Mouse (Mus musculus) ES-E14 (cell line): ENCODE results near the gene Kcnj16. TPM values are rescaled to one million over a fixed set of nuclear protein-coding genes. Genes with fewer than 3 reads are reported as not detected.

Experiments used
- DNase-seq: peaks from one replicate; pipeline ENCODE4 v3.0.0-alpha.2; 2013; ENCODE audit warnings: low read depth, low spot score
- H3K27ac ChIP-seq: 2 replicates; pipeline ENCODE4 v1.5.1; 2012; ENCODE audit warnings: low read depth, mild to moderate bottlenecking, low read length, moderate library complexity, mixed read lengths; ENCODE audit not compliant: poor library complexity, insufficient read depth, severe bottlenecking
- H3K36me3 ChIP-seq: 2 replicates; pipeline ENCODE4 v1.6.1; 2012; ENCODE audit warnings: mild to moderate bottlenecking, low read length, moderate library complexity, mixed read lengths; ENCODE audit not compliant: control insufficient read depth, poor library complexity, insufficient read depth, severe bottlenecking
- H3K4me1 ChIP-seq, 2 experiments: fragments of 150-350 bp in 1 of 2; sonication (generic) in 1 of 2; 2 replicates each; pipeline ENCODE4 v1.6.1; 2012; ENCODE audit warnings: low read length in 2 of 2, mild to moderate bottlenecking in 1 of 2, mixed read lengths in 1 of 2; ENCODE audit not compliant: control insufficient read depth in 2 of 2, insufficient read depth in 2 of 2, poor library complexity in 1 of 2
- H3K4me3 ChIP-seq, 2 experiments: fragments of 150-350 bp in 1 of 2; sonication (generic) in 1 of 2; 2 replicates each; pipeline ENCODE4 v1.5.1; 2012; ENCODE audit warnings: low read length in 2 of 2, low read depth in 1 of 2, mild to moderate bottlenecking in 1 of 2, mixed read lengths in 1 of 2; ENCODE audit not compliant: insufficient read depth in 1 of 2, poor library complexity in 1 of 2, severe bottlenecking in 1 of 2
- H3K9ac ChIP-seq: 2 replicates; pipeline ENCODE4 v1.6.1; 2012; ENCODE audit warnings: low read depth, mild to moderate bottlenecking, low read length, mixed read lengths; ENCODE audit not compliant: poor library complexity, insufficient read depth, severe bottlenecking
- H3K9me3 ChIP-seq: fragments of 150-350 bp; sonication (generic); 2 replicates; pipeline ENCODE4 v1.6.1; 2012; ENCODE audit warnings: low read depth, mild to moderate bottlenecking, low read length; ENCODE audit not compliant: control insufficient read depth, insufficient read depth
- CHD2 ChIP-seq: IDR thresholded peaks from 2 replicates; pipeline ENCODE4 v1.6.1; 2014; ENCODE audit warnings: mild to moderate bottlenecking, low read depth, low read length, inconsistent platforms
- HCFC1 ChIP-seq: IDR thresholded peaks from 2 replicates; pipeline ENCODE4 v1.6.1; 2012; ENCODE audit warnings: low read length, inconsistent platforms, borderline replicate concordance; ENCODE audit not compliant: insufficient read depth
- MAFK ChIP-seq: IDR thresholded peaks from 2 replicates; pipeline ENCODE4 v1.6.1; 2014; ENCODE audit warnings: mild to moderate bottlenecking, low read depth, low read length, inconsistent platforms; ENCODE audit not compliant: insufficient read depth
- ZC3H11A ChIP-seq: IDR thresholded peaks from 2 replicates; pipeline ENCODE4 v1.6.1; 2012; ENCODE audit warnings: low read depth, mild to moderate bottlenecking, inconsistent platforms, low read length, borderline replicate concordance
- ZNF384 ChIP-seq: IDR thresholded peaks from 2 replicates; pipeline ENCODE4 v1.6.1; 2012; ENCODE audit warnings: low read depth, low read length, inconsistent platforms
- in situ Hi-C, 2 experiments: fragments of 600-800 bp; cut with MboI; formaldehyde crosslinking; loops; one replicate each; pipeline ENCODE4 v1.15.1; 2025; ENCODE audit warnings: low sequenced_read_pairs in 2 of 2, inconsistent platforms in 1 of 2; ENCODE audit not compliant: unreplicated experiment in 2 of 2
- total RNA-seq: library from RNA; depleted of rRNA; stranded (reverse); fragments of 300-350 nt; gene quantifications from 2 replicates; pipeline ENCODE4 v1.2.3, GENCODE M21; 2012

The Kcnj16 gene
- total RNA-seq, 1 experiment, result not detected

DNA sequence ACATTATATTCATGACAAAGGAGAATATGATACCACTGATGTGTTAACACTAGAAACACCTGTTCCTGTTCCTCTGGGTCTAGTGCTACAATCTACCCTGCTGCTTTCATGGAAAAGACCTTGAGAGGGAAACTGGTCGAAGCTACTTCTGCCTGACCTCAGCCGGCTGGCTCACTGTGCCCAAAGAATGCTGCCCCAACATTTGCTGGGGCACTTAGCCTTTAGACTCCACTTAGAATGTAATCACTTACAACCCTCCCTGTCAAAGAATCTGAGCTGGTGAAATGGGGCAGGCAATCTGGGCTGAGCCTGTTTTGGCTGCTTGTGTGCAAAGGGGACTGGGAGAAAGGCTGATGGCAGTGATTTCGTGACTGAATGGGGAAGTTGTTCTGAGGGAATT is 18.1 kb downstream of the Kcnj16 start:
- H3K4me1 ChIP-seq, result no peaks in the 10 kb centered on the region
- no peak overlapping the region for H3K9ac ChIP-seq
- H3K4me3 ChIP-seq, result no peak overlapping the region
- no peaks in the 10 kb centered on the region for H3K9me3 ChIP-seq
- in situ Hi-C loops, result no loop called here
- H3K36me3 ChIP-seq, result no peaks in the 10 kb centered on the region
- peak; percentile 9 for DNase-seq
- TF ChIP-seq ZC3H11A (no peak), HCFC1 (no peak), ZNF384 (no peak), MAFK (no peak), CHD2 (no peak)
- no peak overlapping the region for H3K27ac ChIP-seq

DNA sequence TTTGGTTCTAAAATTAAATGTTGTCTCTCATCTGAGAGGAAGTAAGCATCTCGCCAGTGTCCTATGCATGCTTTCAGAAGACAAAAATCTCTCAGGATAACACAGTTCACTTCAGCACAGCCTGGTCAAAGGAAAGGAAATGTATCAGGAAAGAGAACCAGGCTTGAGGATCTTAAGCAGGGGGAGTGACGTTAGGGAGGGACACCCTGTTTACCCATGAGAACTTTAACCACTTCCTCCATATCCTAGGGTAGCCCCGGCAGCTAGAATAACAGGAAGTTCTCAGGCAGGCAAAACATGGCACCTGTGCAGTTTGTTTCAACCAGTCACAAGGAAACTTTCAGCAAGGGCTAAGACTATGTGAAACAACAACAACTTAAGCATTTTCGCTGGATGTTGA is 25.8 kb downstream of the Kcnj16 start:
- Histone ChIP-seq H3K27ac (no peak overlapping the region), H3K9ac (no peak overlapping the region), H3K9me3 (no peaks in the 10 kb centered on the region), H3K4me1 (no peaks in the 10 kb centered on the region), H3K4me3 (no peak overlapping the region), H3K36me3 (no peaks in the 10 kb centered on the region)
- TF ChIP-seq HCFC1 (no peak), MAFK (no peak), ZC3H11A (no peak), ZNF384 (no peak), CHD2 (no peak)
- in situ Hi-C loops, result no loop called here
- no peak for DNase-seq

DNA sequence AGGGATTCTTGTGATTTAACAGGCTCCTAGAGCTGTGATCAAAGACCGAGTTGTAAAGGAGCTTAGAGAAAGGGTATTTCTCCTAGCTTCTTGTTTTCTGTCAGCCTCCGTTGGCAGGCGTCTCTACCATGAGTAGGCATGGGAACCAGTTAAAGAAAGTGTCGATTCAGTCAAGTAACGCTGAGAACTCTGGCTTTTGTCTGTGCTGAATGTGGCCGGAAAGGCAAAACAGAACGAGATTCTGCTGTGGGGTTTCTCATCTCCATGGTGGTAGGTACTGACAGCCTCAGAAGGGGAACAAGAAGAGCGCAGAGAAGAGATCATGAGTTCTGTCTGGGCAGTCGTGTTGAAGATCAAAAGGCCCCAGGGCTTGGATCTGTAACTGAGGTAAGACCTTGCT is 29.4 kb downstream of the Kcnj16 start:
- DNase-seq, result no peak
- TF ChIP-seq MAFK, result no peak
- TF ChIP-seq ZNF384, result no peak
- TF ChIP-seq ZC3H11A, result no peak
- no peak for TF ChIP-seq CHD2
- no peak for TF ChIP-seq HCFC1
- no peak overlapping the region for H3K27ac ChIP-seq
- H3K9me3 ChIP-seq, result no peaks in the 10 kb centered on the region
- no peaks in the 10 kb centered on the region for H3K36me3 ChIP-seq
- in situ Hi-C loops, result no loop called here
- no peak overlapping the region for H3K4me3 ChIP-seq
- H3K9ac ChIP-seq, result no peak overlapping the region
- H3K4me1 ChIP-seq, result no peaks in the 10 kb centered on the region

DNA sequence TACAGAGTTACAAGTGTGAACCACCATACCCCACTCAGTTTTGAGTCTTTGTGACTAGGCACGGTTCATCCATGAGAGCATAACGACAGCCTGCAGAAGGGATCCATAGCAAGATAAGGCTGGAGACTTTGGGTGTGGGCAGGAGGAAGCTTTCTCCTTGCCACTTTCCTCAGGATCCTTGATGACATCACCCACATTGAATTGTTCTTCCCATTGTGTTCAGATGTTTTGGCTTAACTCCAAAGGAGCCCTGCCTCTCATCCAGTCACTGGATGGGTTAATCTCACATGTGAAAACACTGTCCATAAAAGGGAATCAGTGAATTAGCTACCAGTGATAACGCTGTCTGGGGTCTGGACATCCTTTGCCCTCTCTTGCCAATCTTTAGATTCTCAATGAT is 37.3 kb downstream of the Kcnj16 start:
- in situ Hi-C loops, result no loop called here
- H3K9me3 ChIP-seq, result no peaks in the 10 kb centered on the region
- TF ChIP-seq ZC3H11A (no peak), HCFC1 (no peak), MAFK (no peak), ZNF384 (no peak)
- no peak for DNase-seq
- no peak overlapping the region for H3K27ac ChIP-seq
- no peaks in the 10 kb centered on the region for H3K36me3 ChIP-seq
- no peaks in the 10 kb centered on the region for H3K4me1 ChIP-seq
- no peak overlapping the region for H3K9ac ChIP-seq
- no peak overlapping the region for H3K4me3 ChIP-seq

DNA sequence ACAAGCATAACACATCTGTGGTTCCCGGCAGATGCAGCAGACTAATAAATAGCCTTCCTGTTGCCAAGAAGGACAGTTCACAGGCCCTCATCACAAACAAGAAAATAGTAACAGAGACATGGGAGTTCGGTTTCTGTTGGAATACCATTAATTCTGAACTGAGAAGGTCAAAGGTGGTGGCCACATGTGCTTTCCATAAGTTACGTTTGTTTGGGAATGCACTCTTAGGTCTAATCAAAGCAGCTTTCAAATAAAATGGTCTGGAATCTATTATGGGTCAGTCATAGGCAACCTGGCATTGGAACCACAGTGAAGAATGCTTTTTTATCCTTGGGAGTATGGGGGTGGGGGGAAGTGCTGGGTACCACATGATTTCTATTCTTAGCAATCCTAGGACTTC is 41.6 kb downstream of the Kcnj16 start:
- TF ChIP-seq ZNF384 (no peak), HCFC1 (no peak), ZC3H11A (no peak), MAFK (no peak), CHD2 (no peak)
- H3K9me3 ChIP-seq, result no peaks in the 10 kb centered on the region
- no peaks in the 10 kb centered on the region for H3K4me1 ChIP-seq
- no peaks in the 10 kb centered on the region for H3K36me3 ChIP-seq
- in situ Hi-C loops, result no loop called here
- no peak overlapping the region for H3K27ac ChIP-seq
- no peak overlapping the region for H3K9ac ChIP-seq
- DNase-seq, result no peak
- no peak overlapping the region for H3K4me3 ChIP-seq
